Mouse (Mus musculus): ENCODE data around the gene Gltpd2.

GRCm38 (mm10) chr11:70562287-70562994 is 43.4 kb downstream of the Gltpd2 start, which contains the start of gene Mink1:
- TF ChIP-seq GATA1 (IDR thresholded peaks at IDR 0.05; ENCODE audit: borderline replicate concordance, low read length) (no peak), FLI1 (IDR thresholded peaks at IDR 0.05; ENCODE audit: low read length) (no peak)
